Mouse (Mus musculus) C3H10T1/2 (cell line): Measurements from ENCODE around the gene Olfr710. TPM values are rescaled to one million over a fixed set of nuclear protein-coding genes. Genes with fewer than 3 reads are reported as not detected.

Experiments
- polyA plus RNA-seq, 2 experiments: library from polyadenylated mRNA; unstranded; fragments of >200 nt; fragmentation: generic; extraction: Trizol; gene quantifications; one replicate each; pipeline ENCODE4 v1.2.1; 2012; ENCODE audit warnings: missing spikeins in 2 of 2

The Olfr710 gene
- polyA plus RNA-seq, result not detected

DNA sequence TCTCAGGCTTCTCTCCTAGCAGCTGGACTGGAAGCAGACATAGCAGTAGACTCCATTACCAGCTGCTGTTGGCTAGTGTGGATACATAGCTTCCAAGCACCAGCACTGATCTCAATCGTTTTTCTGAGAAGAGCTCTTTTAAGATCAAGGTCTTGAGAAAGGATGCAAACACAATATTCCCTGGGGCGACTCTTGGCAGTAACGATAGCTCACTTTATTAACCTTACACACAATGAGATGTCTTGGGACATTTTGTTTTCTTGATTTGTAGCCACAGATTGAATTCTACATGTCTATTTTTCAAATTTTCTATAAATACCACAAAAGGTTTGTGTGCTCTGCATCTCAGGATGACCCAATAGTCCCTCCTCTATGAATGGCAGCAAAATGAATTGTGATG, at the start of gene Olfr710:
Gene Olfr710, minus strand, starts transcription at position 101 of the 400 bp plus-strand sequence.

DNA sequence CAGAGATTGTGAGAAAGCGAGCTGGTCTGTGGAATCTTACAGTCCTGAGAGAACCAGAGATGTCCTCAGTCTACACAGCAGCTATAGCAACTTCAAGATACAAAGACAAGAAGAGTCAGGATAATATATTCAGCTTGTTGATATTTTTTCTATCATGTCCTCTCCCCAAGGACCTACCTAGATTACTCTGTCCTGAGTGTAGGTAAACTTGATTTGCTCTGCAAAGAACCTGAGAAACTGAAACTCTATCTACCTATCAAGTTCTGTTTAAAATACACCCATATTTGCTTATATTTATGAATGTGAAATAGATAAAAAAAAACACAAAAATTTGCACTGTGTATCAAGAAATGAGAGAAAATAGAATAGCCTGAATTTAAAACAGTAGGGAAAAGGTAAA, 27.2 kb upstream of the Olfr710 start, which contains the start of gene Olfr711:
Gene Olfr711, minus strand, starts transcription at position 101 of the 400 bp plus-strand sequence.

DNA sequence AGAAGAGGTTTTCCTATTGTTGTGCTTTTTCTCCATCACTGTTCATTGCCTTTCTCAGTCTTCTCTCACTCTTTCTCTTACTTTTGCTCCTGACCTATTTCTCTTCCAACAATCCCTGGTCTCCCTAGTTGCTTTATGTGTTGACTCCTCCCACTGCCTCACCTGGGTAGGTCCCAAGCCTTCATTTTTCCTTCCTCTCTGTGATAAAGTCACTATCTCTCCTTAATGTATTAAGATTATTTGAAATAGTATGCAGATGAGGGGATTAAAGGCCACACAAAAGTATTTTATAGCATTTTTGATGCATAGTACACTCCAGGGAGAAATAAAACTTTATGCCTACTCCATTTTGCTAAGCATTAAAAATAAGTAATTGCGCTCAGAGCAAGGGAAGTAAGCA, 15.7 kb upstream of the Olfr710 start, which contains the start of gene Olfr6:
Gene Olfr6, minus strand, starts transcription at position 101 of the 400 bp plus-strand sequence.

DNA sequence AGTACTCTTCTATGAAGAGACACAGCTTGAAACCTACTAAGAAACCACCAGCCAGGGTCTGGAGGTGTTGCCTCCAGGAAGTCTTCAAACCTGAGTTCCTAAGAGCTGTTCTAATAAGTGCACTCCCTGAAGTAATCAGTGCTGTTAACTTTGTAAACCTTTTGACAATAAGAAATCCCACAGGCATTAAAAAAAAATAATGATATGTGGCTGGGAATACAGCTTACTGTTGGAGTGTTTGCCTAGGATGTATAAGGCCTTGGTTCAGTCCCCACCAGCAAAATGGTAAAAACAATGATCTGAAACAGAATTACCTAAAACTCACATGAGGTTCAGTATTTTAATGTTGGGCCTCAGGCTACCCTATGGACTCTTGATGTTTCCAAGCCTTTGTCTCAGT, 16.0 kb downstream of the Olfr710 start, which contains the start of gene Olfr709-ps1:
Gene Olfr709-ps1, minus strand, starts transcription at position 101 of the 400 bp plus-strand sequence.

DNA sequence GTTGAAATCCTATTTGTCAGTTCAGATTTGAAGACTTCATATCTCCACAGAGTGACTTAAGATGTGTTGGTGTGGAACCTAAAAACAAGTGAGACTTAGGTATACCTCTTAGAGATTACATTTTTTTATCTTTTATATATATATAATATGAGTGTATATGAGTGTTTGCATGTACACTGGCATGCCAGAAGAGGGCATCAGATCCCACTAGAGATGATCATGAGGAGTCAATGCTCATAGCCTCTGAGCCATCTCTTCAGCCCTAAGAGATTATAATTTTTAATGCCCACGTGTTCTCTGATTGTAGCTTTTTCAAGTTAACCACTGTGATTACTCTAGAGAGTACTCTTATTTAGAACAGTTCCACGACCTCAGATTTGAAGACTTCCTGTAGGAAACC, 40.4 kb downstream of the Olfr710 start, which contains the start of gene Olfr1532-ps1:
Gene Olfr1532-ps1, plus strand, starts transcription at position 326 of the 400 bp plus-strand sequence.

DNA sequence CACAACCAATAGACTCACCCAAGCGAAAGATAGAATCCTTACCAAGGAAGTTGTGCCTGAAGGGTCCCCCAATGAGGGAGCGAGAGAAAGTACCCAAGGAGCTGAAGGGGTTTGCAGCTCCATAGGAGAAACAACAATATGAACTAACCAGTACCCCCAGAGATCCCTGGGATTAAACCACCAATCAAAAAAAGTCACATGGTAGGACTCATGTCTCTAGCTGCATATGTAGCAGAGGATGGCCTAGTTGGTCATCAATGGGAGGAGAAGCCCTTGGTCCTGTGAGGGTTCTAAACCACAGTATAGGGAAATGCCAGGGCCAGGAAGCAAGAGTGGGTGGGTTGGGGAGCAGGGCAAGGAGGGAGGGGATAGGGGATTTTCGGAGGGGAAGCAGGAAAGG, 47.0 kb downstream of the Olfr710 start, which contains the start of gene Olfr707:
Gene Olfr707, minus strand, starts transcription at position 101 of the 400 bp plus-strand sequence.

Other genes with a start within 250 kb of the Olfr710 start
- not detected for gene Olfr695, start 231.9 kb downstream of the Olfr710 start, polyA plus RNA-seq
- not detected for gene Olfr697, start 205.9 kb downstream of the Olfr710 start, polyA plus RNA-seq
- not detected for gene Olfr698, start 192.9 kb downstream of the Olfr710 start, polyA plus RNA-seq
- gene Olfr699, start 155.1 kb downstream of the Olfr710 start, polyA plus RNA-seq, result not detected
- not detected for gene Olfr700, start 139.5 kb downstream of the Olfr710 start, polyA plus RNA-seq
- gene Olfr701, start 134.2 kb downstream of the Olfr710 start, polyA plus RNA-seq, result not detected
- not detected for gene Olfr702, start 114.4 kb downstream of the Olfr710 start, polyA plus RNA-seq
- gene Olfr703, start 105.0 kb downstream of the Olfr710 start, polyA plus RNA-seq, result not detected
- not detected for gene Olfr704, start 85.1 kb downstream of the Olfr710 start, polyA plus RNA-seq
- gene Olfr705, start 71.4 kb downstream of the Olfr710 start, polyA plus RNA-seq, result not detected
- not detected for gene Olfr706, start 60.1 kb downstream of the Olfr710 start, polyA plus RNA-seq
- not detected for gene Olfr707, start 47.1 kb downstream of the Olfr710 start, polyA plus RNA-seq
- gene Olfr1532-ps1, start 40.3 kb downstream of the Olfr710 start, polyA plus RNA-seq, result not detected
- gene Olfr709-ps1, start 16.1 kb downstream of the Olfr710 start, polyA plus RNA-seq, result not detected
- gene Olfr6, start 15.6 kb upstream of the Olfr710 start, polyA plus RNA-seq, result not detected
- not detected for gene Olfr711, start 27.1 kb upstream of the Olfr710 start, polyA plus RNA-seq
- gene Olfr2, start 57.8 kb upstream of the Olfr710 start, polyA plus RNA-seq, result not detected
- gene Olfr713, start 82.9 kb upstream of the Olfr710 start, polyA plus RNA-seq, result not detected
- gene Olfr714, start 122.7 kb upstream of the Olfr710 start, polyA plus RNA-seq, result not detected
- not detected for gene Olfr17, start 144.9 kb upstream of the Olfr710 start, polyA plus RNA-seq
- gene Olfr715b, start 162.1 kb upstream of the Olfr710 start, polyA plus RNA-seq, result not detected
- gene Olfr715, start 182.8 kb upstream of the Olfr710 start, polyA plus RNA-seq, result not detected
- gene Olfr716, start 190.0 kb upstream of the Olfr710 start, polyA plus RNA-seq, result not detected
- not detected for gene Nlrp14, start 218.7 kb upstream of the Olfr710 start, polyA plus RNA-seq